Mouse (Mus musculus) midbrain, embryonic 11.5 days (tissue): Measurements from ENCODE around the gene 4921536K21Rik. TPM values are rescaled to one million over a fixed set of nuclear protein-coding genes. Genes with fewer than 3 reads are reported as not detected.
"Not testable (repeated sequence)": the region's sequence is repeated elsewhere in the genome, so short reads cannot be mapped to it uniquely, and the experiment has no call there.

ENCODE experiments used
- ATAC-seq: fragments of 200-750 bp; cut with Nextera tagmentation; 2 replicates; pipeline ENCODE4 v1.8.0; 2017; ENCODE audit warnings: moderate TSS enrichment, moderate library complexity; ENCODE audit not compliant: low FRiP score
- DNase-seq: peaks from one replicate; pipeline ENCODE4 v3.0.0; 2015; ENCODE audit warnings: low spot score; ENCODE audit errors: missing footprints
- H3K27ac ChIP-seq: fragments of 300-500 bp; sonication (generic); 2 replicates; pipeline ENCODE4 v1.5.1; 2014; ENCODE audit warnings: low read depth, low read length
- H3K27me3 ChIP-seq: fragments of 300-500 bp; sonication (generic); 2 replicates; pipeline ENCODE4 v1.6.1; 2014; ENCODE audit warnings: mild to moderate bottlenecking, low read length, moderate library complexity, mixed read lengths; ENCODE audit not compliant: control insufficient read depth, insufficient read depth
- H3K36me3 ChIP-seq: fragments of 300-500 bp; sonication (generic); 2 replicates; pipeline ENCODE4 v1.6.1; 2014; ENCODE audit warnings: mild to moderate bottlenecking, low read length, moderate library complexity, mixed read lengths; ENCODE audit not compliant: control insufficient read depth, insufficient read depth
- H3K4me1 ChIP-seq: fragments of 300-500 bp; sonication (generic); 2 replicates; pipeline ENCODE4 v1.6.1; 2014; ENCODE audit warnings: low read length; ENCODE audit not compliant: control insufficient read depth, insufficient read depth
- H3K4me2 ChIP-seq: fragments of 300-500 bp; sonication (generic); 2 replicates; pipeline ENCODE4 v1.6.1; 2014; ENCODE audit warnings: mild to moderate bottlenecking, moderate library complexity
- H3K4me3 ChIP-seq: fragments of 300-500 bp; sonication (generic); 2 replicates; pipeline ENCODE4 v1.5.1; 2014; ENCODE audit warnings: low read depth, low read length
- H3K9ac ChIP-seq: fragments of 300-500 bp; sonication (generic); 2 replicates; pipeline ENCODE4 v1.6.1; 2014; ENCODE audit warnings: low read length
- H3K9me3 ChIP-seq: fragments of 300-500 bp; sonication (generic); 2 replicates; pipeline ENCODE4 v1.6.1; 2016; ENCODE audit warnings: low read length; ENCODE audit not compliant: control insufficient read depth
- whole genome bisulfite sequencing: fragments of 180-500 bp; shearing (Covaris S2); extraction: QIAGEN DNeasy Blood & Tissue Kit; methylation state at CpG from one replicate; pipeline ENCODE4 v1.1.7; 2014; 5-methylcytosine and 5-hydroxymethylcytosine counted together
- polyA plus RNA-seq: library from polyadenylated mRNA; unstranded; fragments of >200 nt; fragmentation: Nextera tagmentation; extraction: Ambion mirVana; gene quantifications from 2 replicates; pipeline ENCODE4 v1.2.1, GENCODE M21; 2014

The 4921536K21Rik gene
- polyA plus RNA-seq, 1 experiment from 2014 or later, result 0.64 TPM

DNA sequence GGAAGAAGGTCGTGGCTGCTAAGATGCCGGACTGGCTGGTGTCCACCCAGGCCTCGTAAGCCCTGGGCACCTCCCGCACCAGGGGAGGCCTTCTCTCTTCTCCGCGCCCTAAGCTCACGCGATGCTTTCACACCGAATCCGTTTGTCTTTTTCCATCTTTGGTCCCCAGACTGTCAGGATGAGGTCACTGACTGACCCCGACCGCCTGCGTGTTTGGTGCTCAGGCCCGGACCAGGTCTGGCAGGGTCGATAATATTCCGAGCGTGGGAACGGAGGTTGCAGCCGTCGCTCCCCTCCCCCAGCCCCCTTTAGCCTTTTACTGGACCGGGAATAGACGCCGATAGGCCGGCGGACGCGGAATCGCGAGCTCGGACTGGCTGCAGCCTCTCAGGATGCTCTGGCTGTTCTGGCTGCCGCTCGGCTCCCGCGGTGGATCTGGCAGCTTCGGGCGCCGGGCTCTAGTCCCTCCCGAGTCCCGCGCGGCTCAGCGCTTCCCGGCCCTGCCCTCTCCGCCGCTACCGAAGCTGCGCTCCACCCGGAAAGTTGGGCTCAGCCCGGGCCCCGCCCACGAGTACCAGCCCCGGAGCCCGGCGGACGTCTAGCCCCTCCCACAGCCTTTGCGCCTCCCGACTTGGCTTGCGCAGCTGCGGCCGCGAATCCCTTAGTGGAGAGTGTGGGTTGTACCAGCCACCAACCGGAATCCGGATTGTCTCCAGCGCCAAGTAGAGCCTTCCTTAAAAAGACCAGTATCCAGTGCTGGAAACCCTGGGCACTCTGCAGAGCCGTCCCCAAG lies 18.6 kb upstream of the 4921536K21Rik start:
- peak; percentile 90 for ATAC-seq
- Histone ChIP-seq H3K4me1 (peaks cover 17% of the 10 kb centered on the region), H3K36me3 (no peaks in the 10 kb centered on the region), H3K4me2 (peak overlapping the region; percentile 89), H3K27ac (no peak overlapping the region; the same call in 1 of the 2 replicates), H3K27me3 (peaks cover 9% of the 10 kb centered on the region; the same call in 1 of the 2 replicates), H3K9ac (peak overlapping the region; percentile 70), H3K4me3 (peak overlapping the region; percentile 56), H3K9me3 (no peaks in the 10 kb centered on the region)
- DNase-seq, result peak; percentile 98
- under 1% methylated on average over 65 of the region's 65 CpGs for WGBS

DNA sequence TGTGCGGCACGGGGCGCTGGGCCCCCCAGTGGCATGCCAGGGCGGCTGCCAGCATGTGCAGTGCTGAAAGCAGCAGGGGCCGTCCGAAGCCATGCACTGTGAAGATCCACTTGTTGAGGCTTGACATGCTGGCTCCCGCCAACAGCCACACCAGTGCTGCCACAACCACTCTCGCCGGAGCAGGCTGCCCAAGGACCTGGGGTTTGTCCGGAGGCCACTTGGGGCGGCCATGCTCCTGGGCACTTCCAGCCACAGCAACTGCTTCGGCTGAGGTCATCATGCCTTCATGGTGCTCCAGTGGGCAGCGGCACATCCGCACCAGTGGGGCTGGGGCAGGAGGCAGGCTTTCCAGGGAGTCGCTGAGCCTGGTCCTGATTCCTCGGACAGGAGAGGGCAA lies 18.0 kb upstream of the 4921536K21Rik start:
- WGBS, result 1% methylated on average over 15 of the region's 16 CpGs
- peak overlapping the region; percentile 70 for H3K9ac ChIP-seq
- peak overlapping the region; percentile 56 for H3K4me3 ChIP-seq
- H3K4me1 ChIP-seq, result peaks cover 17% of the 10 kb centered on the region
- ATAC-seq, result 0 out of 2 replicates have a peak, but pooled peaks have one; percentile 10
- H3K27ac ChIP-seq, result no peak overlapping the region
- DNase-seq, result peak; percentile 93
- peak overlapping the region; percentile 89 for H3K4me2 ChIP-seq
- H3K9me3 ChIP-seq, result no peaks in the 10 kb centered on the region
- peaks cover 9% of the 10 kb centered on the region; the same call in 1 of the 2 replicates for H3K27me3 ChIP-seq
- no peaks in the 10 kb centered on the region for H3K36me3 ChIP-seq

DNA sequence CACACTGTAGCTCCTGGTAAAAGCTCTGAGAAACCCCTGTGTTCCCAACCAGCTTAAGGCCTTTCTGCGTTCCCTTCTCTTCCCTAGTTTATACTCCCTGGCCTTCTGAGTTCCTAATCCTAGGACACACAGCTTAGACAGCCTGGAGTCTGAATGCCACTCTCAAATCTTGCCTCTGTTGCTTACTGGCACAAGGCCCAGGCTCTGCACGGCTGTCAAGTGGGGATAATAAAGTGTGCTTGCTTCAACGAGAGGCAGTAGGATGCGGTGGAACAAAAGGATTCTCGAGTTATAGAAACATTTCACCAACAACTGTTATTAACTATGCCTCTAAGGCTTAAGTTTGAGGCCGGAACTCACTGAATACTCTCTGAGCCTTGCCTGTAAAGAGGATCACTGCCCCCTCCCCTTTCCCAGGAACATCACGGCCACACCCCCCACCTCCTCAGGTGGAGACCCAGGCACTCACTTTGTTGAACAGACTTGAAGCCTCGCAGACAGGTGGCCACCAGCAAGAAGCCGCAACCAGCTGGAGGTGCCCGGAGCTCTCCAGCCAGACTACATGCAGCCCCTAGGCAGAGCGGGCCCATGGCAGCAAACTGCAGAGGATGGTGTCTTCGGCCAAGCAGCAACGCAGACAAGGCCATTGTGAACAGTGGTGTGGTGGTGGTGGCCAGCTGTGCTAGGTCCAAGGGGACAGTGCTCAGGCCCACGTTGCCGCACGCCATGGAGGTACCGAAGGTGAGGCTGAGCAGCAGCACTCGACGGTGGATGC lies 17.4 kb upstream of the 4921536K21Rik start:
- DNase-seq, result peak; percentile 87
- 24% methylated on average over 19 of the region's 19 CpGs for WGBS
- no peaks in the 10 kb centered on the region for H3K9me3 ChIP-seq
- H3K4me2 ChIP-seq, result peak overlapping the region; percentile 89
- H3K36me3 ChIP-seq, result no peaks in the 10 kb centered on the region
- peaks cover 9% of the 10 kb centered on the region; the same call in 1 of the 2 replicates for H3K27me3 ChIP-seq
- H3K4me1 ChIP-seq, result peaks cover 17% of the 10 kb centered on the region
- ATAC-seq, result no peak
- peak overlapping the region; percentile 70 for H3K9ac ChIP-seq
- H3K4me3 ChIP-seq, result peak overlapping the region; percentile 56
- H3K27ac ChIP-seq, result no peak overlapping the region; the same call in 1 of the 2 replicates

DNA sequence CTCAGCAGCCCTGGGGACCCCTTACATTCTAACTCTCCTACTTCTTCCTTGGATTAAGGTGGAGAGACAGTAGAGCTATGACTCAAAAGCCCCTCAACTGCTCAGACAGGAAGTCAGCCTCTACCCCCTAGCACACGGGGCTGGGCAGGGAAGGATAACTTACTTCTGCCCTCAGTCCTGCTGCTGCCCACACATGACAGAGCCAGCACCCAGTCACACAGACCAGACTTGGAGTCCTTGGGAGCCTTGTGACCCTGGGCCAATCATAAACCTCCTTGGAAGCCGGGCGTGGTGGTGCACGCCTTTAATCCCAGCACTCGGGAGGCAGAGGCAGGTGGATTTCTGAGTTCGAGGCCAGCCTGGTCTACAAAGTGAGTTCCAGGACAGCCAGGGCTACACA lies 16.5 kb upstream of the 4921536K21Rik start:
- not testable (repeated sequence) for ATAC-seq, H3K36me3 ChIP-seq

DNA sequence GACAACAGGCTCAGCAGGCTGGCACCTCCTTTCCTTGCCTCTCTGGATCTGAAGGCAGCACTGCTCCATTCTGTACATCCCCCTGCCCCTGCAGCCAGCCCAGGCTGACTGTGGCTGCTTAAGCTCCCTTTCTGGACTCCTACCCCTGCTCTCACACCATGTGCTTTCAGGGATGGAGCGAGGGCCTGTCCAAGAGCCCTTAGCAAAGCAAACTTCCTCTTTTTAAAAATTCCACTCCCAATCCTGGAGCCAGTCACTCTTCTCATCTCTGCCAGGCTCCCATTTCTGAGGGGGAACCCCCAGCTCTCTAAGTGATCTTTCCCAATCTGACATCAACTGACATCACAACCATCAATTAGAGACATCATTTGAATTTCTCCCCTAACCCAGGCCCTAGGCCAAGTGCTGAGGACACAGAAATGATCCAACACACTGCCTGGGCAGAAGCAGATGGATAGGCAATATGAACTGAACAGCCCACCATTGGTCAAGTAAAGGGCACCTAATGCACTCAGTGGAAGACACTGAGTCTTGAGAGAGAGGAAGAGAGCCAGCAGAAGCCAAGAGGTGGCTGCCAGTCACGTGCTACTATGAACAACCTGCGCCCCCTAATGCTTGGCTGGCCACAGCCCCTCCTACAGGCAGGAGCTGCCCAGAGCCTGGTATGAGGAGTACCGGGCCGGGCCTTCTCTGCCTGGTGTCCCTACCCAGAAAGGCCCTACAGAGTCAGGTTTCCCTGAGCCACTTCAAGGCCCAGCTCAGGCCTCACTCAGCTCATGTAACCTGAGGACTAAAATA lies 15.8 kb upstream of the 4921536K21Rik start:
- no peak for DNase-seq
- Histone ChIP-seq H3K27me3 (peaks cover 9% of the 10 kb centered on the region; the same call in 1 of the 2 replicates), H3K4me2 (no peak overlapping the region; the same call in 1 of the 2 replicates), H3K4me1 (peaks cover 17% of the 10 kb centered on the region), H3K36me3 (no peaks in the 10 kb centered on the region), H3K4me3 (no peak overlapping the region), H3K9ac (0 out of 2 replicates have a peak overlapping the region, but pooled peaks have one; percentile 14), H3K27ac (no peak overlapping the region), H3K9me3 (no peaks in the 10 kb centered on the region)
- 57% methylated on average over 5 of the region's 5 CpGs for WGBS
- ATAC-seq, result no peak

More for the DNA sequence above, 16.5 kb upstream of the 4921536K21Rik start:
- peaks cover 17% of the 10 kb centered on the region for H3K4me1 ChIP-seq
- WGBS, result 89% methylated on average over 6 of the region's 6 CpGs
- H3K9me3 ChIP-seq, H3K27ac ChIP-seq, H3K9ac ChIP-seq, H3K4me3 ChIP-seq, H3K27me3 ChIP-seq, H3K4me2 ChIP-seq, DNase-seq: not testable (repeated sequence)

DNA sequence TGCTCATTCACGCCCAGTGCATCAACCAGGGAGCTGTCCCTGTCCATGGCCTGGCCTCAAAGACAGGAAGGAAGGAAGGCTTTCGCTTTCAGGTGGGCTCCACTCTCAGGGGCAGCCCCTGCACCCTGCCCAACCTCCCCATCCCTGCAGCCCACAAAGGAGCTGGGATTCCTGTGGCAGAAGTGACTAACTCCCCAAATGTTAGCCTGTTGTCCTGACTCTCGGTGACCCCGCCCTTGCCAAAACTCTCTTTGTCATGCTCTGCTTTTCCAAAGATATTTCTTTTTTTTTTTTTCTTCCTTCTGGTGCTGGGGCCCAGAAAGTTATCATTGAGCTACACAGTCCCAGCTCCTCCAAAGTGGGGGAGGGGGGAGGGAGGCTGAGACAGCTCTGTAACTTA lies 14.3 kb upstream of the 4921536K21Rik start:
- Histone ChIP-seq H3K9ac (no peak overlapping the region), H3K4me2 (no peak overlapping the region), H3K27me3 (peaks cover 9% of the 10 kb centered on the region; the same call in 1 of the 2 replicates), H3K27ac (no peak overlapping the region), H3K36me3 (no peaks in the 10 kb centered on the region), H3K4me1 (peaks cover 17% of the 10 kb centered on the region), H3K4me3 (no peak overlapping the region), H3K9me3 (no peaks in the 10 kb centered on the region)
- no peak for DNase-seq
- no peak for ATAC-seq
- 86% methylated on average over 4 of the region's 4 CpGs for WGBS

DNA sequence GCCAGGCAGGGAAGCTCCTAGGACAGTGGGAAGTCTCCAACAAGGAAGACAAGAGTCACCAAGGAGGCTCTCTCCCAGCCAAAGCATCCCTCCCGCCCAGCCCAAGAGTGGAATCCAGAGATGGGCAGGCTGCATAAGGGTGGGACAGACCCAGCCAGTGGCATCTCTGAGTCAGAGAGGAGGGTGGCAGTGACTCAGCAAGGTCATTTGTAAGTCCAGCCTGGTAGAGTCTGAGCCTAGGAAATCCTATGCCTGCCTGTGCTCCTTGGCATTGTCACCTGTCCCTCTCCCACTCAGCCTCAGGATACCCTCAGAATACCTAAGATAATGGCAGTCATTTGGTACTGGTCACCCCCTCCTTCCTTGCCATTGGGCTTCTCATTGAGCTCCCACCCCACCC lies 10.5 kb upstream of the 4921536K21Rik start:
- H3K4me3 ChIP-seq, result no peak overlapping the region
- H3K9me3 ChIP-seq, result no peaks in the 10 kb centered on the region
- no peak overlapping the region for H3K4me2 ChIP-seq
- WGBS, result 85% methylated on average over 1 of the region's 1 CpGs
- H3K9ac ChIP-seq, result no peak overlapping the region
- no peak overlapping the region for H3K27ac ChIP-seq
- H3K4me1 ChIP-seq, result no peaks in the 10 kb centered on the region; the same call in 1 of the 2 replicates
- DNase-seq, result no peak
- no peaks in the 10 kb centered on the region for H3K36me3 ChIP-seq
- no peaks in the 10 kb centered on the region for H3K27me3 ChIP-seq
- no peak for ATAC-seq

DNA sequence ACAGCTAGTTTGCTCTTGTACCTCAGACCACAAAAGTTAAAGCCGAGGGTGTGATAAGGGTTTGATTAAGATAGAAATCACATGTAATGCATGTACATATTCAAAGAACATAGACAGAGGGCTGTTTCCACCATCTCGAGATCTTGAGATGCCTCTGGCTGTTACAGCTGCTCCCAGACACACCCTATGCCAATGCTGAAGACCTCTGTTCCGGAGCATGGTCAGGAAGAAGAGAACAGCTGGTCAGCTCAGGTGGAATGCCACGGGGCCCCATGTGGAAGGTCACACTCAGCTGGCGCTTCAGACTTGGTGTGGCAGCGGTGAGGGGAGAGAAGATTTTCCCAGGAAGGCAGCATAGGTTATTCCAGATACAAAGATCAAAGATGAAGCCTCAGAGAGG lies 9.8 kb upstream of the 4921536K21Rik start:
- Histone ChIP-seq H3K4me3 (no peak overlapping the region), H3K9ac (no peak overlapping the region), H3K27ac (no peak overlapping the region), H3K4me1 (no peaks in the 10 kb centered on the region), H3K36me3 (no peaks in the 10 kb centered on the region), H3K9me3 (no peaks in the 10 kb centered on the region), H3K27me3 (no peaks in the 10 kb centered on the region), H3K4me2 (no peak overlapping the region)
- no peak for ATAC-seq
- no peak for DNase-seq
- 81% methylated on average over 6 of the region's 6 CpGs for whole genome bisulfite sequencing
